Mouse (Mus musculus): ENCODE data around the gene Gpc3. TPM values are rescaled to one million over a fixed set of nuclear protein-coding genes. Genes with fewer than 3 reads are reported as not detected.

Gpc3 gene
- polyA plus RNA-seq, 1 experiment: 1.0 TPM

DNA sequence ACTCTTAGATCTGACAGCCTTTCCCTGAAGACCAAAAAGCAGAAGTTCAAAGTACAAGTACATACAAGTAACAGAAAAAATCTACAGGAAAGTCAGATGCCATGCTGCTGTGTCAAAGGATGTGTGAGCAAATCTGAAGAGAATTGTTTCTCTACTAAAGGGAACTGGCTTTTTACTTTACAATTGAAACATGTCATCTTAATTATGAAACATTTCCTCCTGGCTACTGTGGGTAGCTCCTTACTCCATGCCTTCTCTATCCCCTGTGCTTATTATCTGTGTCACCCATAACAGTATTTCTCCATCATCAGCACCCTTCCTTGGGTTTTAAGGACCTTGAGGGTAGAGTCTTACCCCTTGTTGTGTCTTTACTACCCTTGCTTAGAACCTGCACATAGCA, 23.7 kb upstream of the Gpc3 start:
- TF ChIP-seq POLR2A (IDR thresholded peaks at IDR 0.05; ENCODE audit: control insufficient read depth, low read depth, low read length) (no peak), CTCF (IDR thresholded peaks at IDR 0.05; ENCODE audit: control insufficient read depth, insufficient read depth, insufficient replicate concordance, low read depth, low read length) (no peak)
- H3K27me3 ChIP-seq (ENCODE audit: control insufficient read depth, insufficient read depth, low read length): no peaks in the 10 kb centered on the region
- no peaks in the 10 kb centered on the region for H3K4me1 ChIP-seq (ENCODE audit: control insufficient read depth, insufficient read depth, low read length)
- H3K36me3 ChIP-seq (ENCODE audit: control insufficient read depth, insufficient read depth, low read length): no peaks in the 10 kb centered on the region
- no peak overlapping the region for H3K27ac ChIP-seq (ENCODE audit: control insufficient read depth, insufficient read depth, low read depth, low read length)
- H3K4me3 ChIP-seq (ENCODE audit: control insufficient read depth, low read depth, low read length): no peak overlapping the region

GRCm38 (mm10) chrX:52633976-52634375, 20.2 kb upstream of the Gpc3 start:
- TF ChIP-seq CTCF (IDR thresholded peaks at IDR 0.05; ENCODE audit: control insufficient read depth, insufficient read depth, insufficient replicate concordance, low read depth, low read length) (no peak), POLR2A (IDR thresholded peaks at IDR 0.05; ENCODE audit: control insufficient read depth, low read depth, low read length) (no peak)
- no peak overlapping the region for H3K27ac ChIP-seq (ENCODE audit: control insufficient read depth, insufficient read depth, low read depth, low read length)
- H3K4me3 ChIP-seq (ENCODE audit: control insufficient read depth, low read depth, low read length): no peak overlapping the region
- H3K27me3 ChIP-seq (ENCODE audit: control insufficient read depth, insufficient read depth, low read length): no peaks in the 10 kb centered on the region
- H3K4me1 ChIP-seq (ENCODE audit: control insufficient read depth, insufficient read depth, low read length): no peaks in the 10 kb centered on the region
- no peaks in the 10 kb centered on the region for H3K36me3 ChIP-seq (ENCODE audit: control insufficient read depth, insufficient read depth, low read length)

- Histone ChIP-seq H3K4me1 (ENCODE audit: control insufficient read depth, insufficient read depth, low read length) (no peaks in the 10 kb centered on the region), H3K4me3 (ENCODE audit: control insufficient read depth, low read depth, low read length) (no peak overlapping the region), H3K36me3 (ENCODE audit: control insufficient read depth, insufficient read depth, low read length) (no peaks in the 10 kb centered on the region), H3K27ac (ENCODE audit: control insufficient read depth, insufficient read depth, low read depth, low read length) (no peak overlapping the region), H3K27me3 (ENCODE audit: control insufficient read depth, insufficient read depth, low read length) (no peaks in the 10 kb centered on the region)
- TF ChIP-seq CTCF (IDR thresholded peaks at IDR 0.05; ENCODE audit: control insufficient read depth, insufficient read depth, insufficient replicate concordance, low read depth, low read length): no peak
- no peak for TF ChIP-seq POLR2A (IDR thresholded peaks at IDR 0.05; ENCODE audit: control insufficient read depth, low read depth, low read length)
Observed at GRCm38 (mm10) chrX:52632688-52633324, 19.1 kb upstream of the Gpc3 start.

DNA sequence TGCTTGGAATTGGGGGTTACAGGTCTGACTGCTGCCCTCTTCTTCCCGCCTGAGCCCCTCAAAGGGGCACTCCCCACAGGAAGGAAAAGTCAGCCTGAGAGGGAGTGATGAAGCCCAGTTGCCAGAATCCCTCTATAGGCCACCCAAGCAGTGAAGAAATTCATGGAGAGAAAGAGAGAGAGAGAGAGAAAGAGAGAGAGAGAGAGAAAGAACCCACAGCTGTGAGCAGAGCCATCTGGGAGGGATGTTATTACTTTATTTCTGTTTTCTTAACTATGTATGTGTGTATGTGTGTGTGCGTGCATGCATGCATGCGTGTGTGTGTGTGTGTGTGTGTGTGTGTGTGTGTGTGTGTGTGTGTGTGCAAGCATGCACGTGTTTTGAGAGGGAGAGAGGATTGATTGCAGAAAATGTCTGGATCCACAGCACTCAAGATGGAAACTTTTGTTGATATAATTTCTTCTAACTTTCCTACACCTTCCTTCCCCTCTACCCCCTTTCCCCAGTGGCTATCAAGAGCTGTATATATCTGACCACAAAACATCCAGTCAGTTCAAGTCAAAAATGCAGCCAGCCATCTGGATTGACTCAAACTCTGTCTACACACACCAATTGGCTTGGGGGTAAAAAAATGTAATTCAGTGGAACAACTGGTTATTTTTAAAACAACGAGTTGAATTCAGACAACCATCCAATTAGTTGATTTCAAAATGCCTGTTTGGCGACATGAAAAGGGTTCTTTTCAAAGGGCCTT, 13.4 kb upstream of the Gpc3 start:
- no peak overlapping the region for H3K4me3 ChIP-seq (ENCODE audit: control insufficient read depth, low read depth, low read length)
- no peaks in the 10 kb centered on the region for H3K27me3 ChIP-seq (ENCODE audit: control insufficient read depth, insufficient read depth, low read length)
- no peaks in the 10 kb centered on the region for H3K36me3 ChIP-seq (ENCODE audit: control insufficient read depth, insufficient read depth, low read length)
- H3K4me1 ChIP-seq (ENCODE audit: control insufficient read depth, insufficient read depth, low read length): no peaks in the 10 kb centered on the region
- no peak overlapping the region for H3K27ac ChIP-seq (ENCODE audit: control insufficient read depth, insufficient read depth, low read depth, low read length)
- TF ChIP-seq CTCF (IDR thresholded peaks at IDR 0.05; ENCODE audit: control insufficient read depth, insufficient read depth, insufficient replicate concordance, low read depth, low read length): no peak
- no peak for TF ChIP-seq POLR2A (IDR thresholded peaks at IDR 0.05; ENCODE audit: control insufficient read depth, low read depth, low read length)

DNA sequence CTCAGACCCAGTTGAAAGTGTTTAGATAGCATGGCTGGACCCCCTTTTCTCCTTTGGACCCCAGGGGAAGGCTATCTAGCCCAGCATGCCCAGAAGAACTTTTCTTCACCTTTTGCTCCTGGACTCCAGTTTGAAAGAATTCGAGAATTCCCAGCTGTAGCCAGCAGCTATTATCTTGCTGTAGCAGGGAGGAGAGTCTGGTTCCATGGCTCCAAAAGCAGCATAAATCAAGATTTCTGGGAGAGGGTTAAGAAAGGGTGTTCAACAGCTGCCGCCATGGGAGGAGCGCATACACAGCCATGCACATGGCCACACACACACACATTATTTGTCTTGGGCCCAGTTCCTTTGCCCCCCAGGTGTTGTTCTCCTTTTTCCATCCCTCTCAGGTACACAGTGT, 4.1 kb upstream of the Gpc3 start:
- no peak for TF ChIP-seq CTCF (IDR thresholded peaks at IDR 0.05; ENCODE audit: control insufficient read depth, insufficient read depth, insufficient replicate concordance, low read depth, low read length)
- TF ChIP-seq POLR2A (IDR thresholded peaks at IDR 0.05; ENCODE audit: control insufficient read depth, low read depth, low read length): no peak
- H3K27me3 ChIP-seq (ENCODE audit: control insufficient read depth, insufficient read depth, low read length): no peaks in the 10 kb centered on the region
- no peaks in the 10 kb centered on the region for H3K36me3 ChIP-seq (ENCODE audit: control insufficient read depth, insufficient read depth, low read length)
- H3K4me1 ChIP-seq (ENCODE audit: control insufficient read depth, insufficient read depth, low read length): no peaks in the 10 kb centered on the region; the same call in 1 of the 2 replicates
- H3K4me3 ChIP-seq (ENCODE audit: control insufficient read depth, low read depth, low read length): no peak overlapping the region
- no peak overlapping the region for H3K27ac ChIP-seq (ENCODE audit: control insufficient read depth, insufficient read depth, low read depth, low read length)

DNA sequence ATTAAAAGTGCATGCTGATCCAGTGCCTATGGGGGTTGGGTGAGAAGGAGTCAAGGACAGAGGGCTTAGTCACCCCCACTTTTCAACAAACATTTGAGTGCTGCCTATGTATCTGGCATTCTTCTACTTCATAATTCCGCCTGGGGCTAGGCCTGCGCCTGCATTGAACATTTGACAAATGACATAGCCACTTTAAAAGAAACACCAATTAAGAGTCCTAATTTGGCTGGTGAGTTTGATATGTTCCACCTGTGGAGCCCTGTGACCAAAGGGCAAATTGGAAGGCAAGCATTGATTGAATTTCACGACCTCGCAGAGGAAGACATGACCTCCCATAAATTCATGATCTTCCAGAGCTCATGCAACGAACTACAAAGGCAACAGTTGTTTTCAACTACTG, 2.4 kb upstream of the Gpc3 start:
- Histone ChIP-seq H3K27me3 (ENCODE audit: control insufficient read depth, insufficient read depth, low read length) (no peaks in the 10 kb centered on the region), H3K27ac (ENCODE audit: control insufficient read depth, insufficient read depth, low read depth, low read length) (no peak overlapping the region), H3K4me1 (ENCODE audit: control insufficient read depth, insufficient read depth, low read length) (no peaks in the 10 kb centered on the region; the same call in 1 of the 2 replicates), H3K4me3 (ENCODE audit: control insufficient read depth, low read depth, low read length) (no peak overlapping the region), H3K36me3 (ENCODE audit: control insufficient read depth, insufficient read depth, low read length) (no peaks in the 10 kb centered on the region)
- no peak for TF ChIP-seq POLR2A (IDR thresholded peaks at IDR 0.05; ENCODE audit: control insufficient read depth, low read depth, low read length)

DNA sequence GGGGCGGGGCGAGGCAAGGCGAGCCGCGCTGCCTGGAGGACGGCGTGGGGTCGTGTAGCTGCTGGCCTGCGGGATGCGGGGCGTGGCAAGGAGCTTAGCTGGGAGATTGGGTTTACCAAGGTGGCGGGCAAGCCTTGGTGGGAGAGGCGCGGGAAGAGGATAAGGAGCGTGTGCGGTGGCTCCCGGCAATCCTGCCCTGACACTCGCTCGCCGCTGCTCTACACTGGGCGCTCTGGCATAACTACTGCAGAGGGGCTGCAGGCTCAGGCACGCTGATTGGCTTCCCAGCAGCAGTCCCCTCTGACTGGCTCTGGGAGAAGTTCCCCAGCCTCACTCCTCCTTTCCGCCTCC, 256 bp upstream of the Gpc3 start:
- Histone ChIP-seq H3K4me3 (ENCODE audit: control insufficient read depth, low read depth, low read length) (peak overlapping the region; percentile 64), H3K36me3 (ENCODE audit: control insufficient read depth, insufficient read depth, low read length) (no peaks in the 10 kb centered on the region), H3K27ac (ENCODE audit: control insufficient read depth, insufficient read depth, low read depth, low read length) (no peak overlapping the region), H3K4me1 (ENCODE audit: control insufficient read depth, insufficient read depth, low read length) (no peaks in the 10 kb centered on the region; the same call in 1 of the 2 replicates), H3K27me3 (ENCODE audit: control insufficient read depth, insufficient read depth, low read length) (no peaks in the 10 kb centered on the region)
- TF ChIP-seq CTCF (IDR thresholded peaks at IDR 0.05; ENCODE audit: control insufficient read depth, insufficient read depth, insufficient replicate concordance, low read depth, low read length) (no peak), POLR2A (IDR thresholded peaks at IDR 0.05; ENCODE audit: control insufficient read depth, low read depth, low read length) (no peak)

Data from testis, adult 2 months (tissue).